ENCODE assay signal across 23 mouse cellular contexts in genomic region chrX:146232795-146233194, GRCm38 (mm10).
DNase-seq lines count a peak whose midpoint lies in the region; ATAC-seq and TF ChIP-seq lines count a peak whose summit lies in the region.
"Had no signal": no experiment of that assay in that cellular context is flagged by ENCODE, and none has a peak within 500 bp of the region (broad histone marks: within the 10 kb centered on the region; RNA-seq: fewer than 3 reads in every experiment).

No protein-coding gene starts in this region.

- TF ChIP-seq EP300 in liver, embryonic 14.5 days (IDR thresholded peaks at IDR 0.05; ENCODE audit: low read depth) = no peak
- TF ChIP-seq EP300 in liver, postnatal 0 days (IDR thresholded peaks at IDR 0.05; ENCODE audit: low read depth) = no peak
- peak; percentile 83 to 92 for TF ChIP-seq EP300 in MEL (IDR thresholded peaks at IDR 0.05; ENCODE audit: low read depth in 1 of 2, low read length in 2 of 2)

- H3K79me2 ChIP-seq in MEL (ENCODE audit: control insufficient read depth, insufficient read depth, low read length, poor library complexity) = no peaks in the 10 kb centered on the region

- no peak for DNase-seq in liver, embryonic 14.5 days (ENCODE audit: low read depth in 3 of 3, low spot score in 3 of 3)
- DNase-seq in liver, postnatal 0 days = no peak
- no peak for DNase-seq in MEL (ENCODE audit: low read depth, low spot score)
- peak; percentile 15 for DNase-seq in MEL-GATA-1-ER (ENCODE audit: extremely low read depth, low read depth)
- no peak for DNase-seq in kidney, postnatal 10 days
- DNase-seq in ovary, postnatal 36 days (ENCODE audit: low spot score) = no peak
- DNase-seq: adrenal gland, adult 2 months; adrenal gland, adult 8-10 months; adrenal gland, postnatal 10 days; adrenal gland, postnatal 14 days; adrenal gland, postnatal 25 days; adrenal gland, postnatal 36 days; B cell, adult 2 months; cerebellum, adult 11 months; cerebellum, adult 11-12 months; cerebellum, adult 18-20 months; cerebellum, adult 2 months; cerebellum, adult 8-10 months had no signal

- 23% methylated on average over 2 of the region's 2 CpGs for WGBS in liver, embryonic 14.5 days (ENCODE audit: insufficient replicate concordance)
- 37% methylated on average over 2 of the region's 2 CpGs for WGBS in liver, postnatal 0 days (ENCODE audit: insufficient replicate concordance)

- peak; percentile 0 for TF ChIP-seq RAD21 in MEL (IDR thresholded peaks at IDR 0.05; ENCODE audit: low read depth, low read length)

- H3K9ac ChIP-seq in liver, embryonic 14.5 days (replicated peaks) = no peak overlapping the region
- H3K9ac ChIP-seq in liver, postnatal 0 days (replicated peaks) = no peak overlapping the region
- H3K9ac ChIP-seq in MEL (ENCODE audit: control insufficient read depth, low read depth, low read length, poor library complexity, severe bottlenecking) = peak overlapping the region; percentile 40; the same call in 1 of the 2 replicates

- no peaks in the 10 kb centered on the region for H3K9me3 ChIP-seq in liver, embryonic 14.5 days (ENCODE audit: control insufficient read depth, low read length)
- no peaks in the 10 kb centered on the region for H3K9me3 ChIP-seq in liver, postnatal 0 days (ENCODE audit: low read length)
- H3K9me3 ChIP-seq in MEL (replicated peaks; ENCODE audit: insufficient read depth, low read length) = no peaks in the 10 kb centered on the region
- H3K9me3 ChIP-seq: G1E had no signal

- no peaks in the 10 kb centered on the region for H3K36me3 ChIP-seq in liver, embryonic 14.5 days (replicated peaks; ENCODE audit: control insufficient read depth, insufficient read depth, low read depth)
- no peaks in the 10 kb centered on the region for H3K36me3 ChIP-seq in liver, postnatal 0 days (replicated peaks; ENCODE audit: insufficient read depth, low read length)
- H3K36me3 ChIP-seq in MEL (ENCODE audit: control insufficient read depth in 1 of 2, insufficient read depth in 2 of 2, low read length in 2 of 2) = peaks cover 0 to 29% of the 10 kb centered on the region in 2 experiments; a peak in 2 of 4 replicates
- H3K36me3 ChIP-seq: G1E had no signal

- H3K4me2 ChIP-seq in liver, embryonic 14.5 days (ENCODE audit: low read depth) = no peak overlapping the region
- H3K4me2 ChIP-seq in liver, postnatal 0 days (ENCODE audit: low read depth, low read length) = no peak overlapping the region

- no peak for TF ChIP-seq POLR2A in MEL (IDR thresholded peaks at IDR 0.05; ENCODE audit: control insufficient read depth in 1 of 2, insufficient read depth in 1 of 2, low read depth in 1 of 2, low read length in 2 of 2, poor library complexity in 1 of 2)

- ATAC-seq in liver, embryonic 14.5 days (ENCODE audit: insufficient read depth) = peak; percentile 18; the same call in 1 of the 2 replicates
- ATAC-seq in liver, postnatal 0 days = no peak
- ATAC-seq: activated CD4-positive, CD25-positive, alpha-beta regulatory T cell, adult 4 months; CD4-positive, CD25-positive, alpha-beta regulatory T cell, adult 4 months; Patski had no signal

- no peak overlapping the region for H3K4me3 ChIP-seq in liver, embryonic 14.5 days (ENCODE audit: insufficient read depth in 1 of 2, low read depth in 2 of 2, low read length in 2 of 2)
- H3K4me3 ChIP-seq in liver, postnatal 0 days (ENCODE audit: low read depth, low read length) = no peak overlapping the region
- H3K4me3 ChIP-seq in MEL (ENCODE audit: control insufficient read depth in 1 of 2, insufficient read depth in 1 of 2, low read depth in 2 of 2, low read length in 2 of 2) = peak overlapping the region in 1 of 2 experiments; percentile 10; a peak in 2 of 4 replicates

- H3K27me3 ChIP-seq in liver, embryonic 14.5 days (ENCODE audit: control insufficient read depth, insufficient read depth, low read length) = no peaks in the 10 kb centered on the region
- no peaks in the 10 kb centered on the region for H3K27me3 ChIP-seq in liver, postnatal 0 days (ENCODE audit: insufficient read depth, low read length)
- no peaks in the 10 kb centered on the region for H3K27me3 ChIP-seq in MEL (ENCODE audit: control insufficient read depth in 1 of 2, insufficient read depth in 2 of 2, low read length in 2 of 2)
- H3K27me3 ChIP-seq: CH12.LX had no signal

- H3K4me1 ChIP-seq in liver, embryonic 14.5 days (replicated peaks; ENCODE audit: control insufficient read depth in 2 of 2, insufficient read depth in 2 of 2, low read length in 1 of 2) = peaks cover 0 to 3% of the 10 kb centered on the region in 2 experiments; a peak in 1 of 4 replicates
- no peaks in the 10 kb centered on the region for H3K4me1 ChIP-seq in liver, postnatal 0 days (ENCODE audit: insufficient read depth)
- H3K4me1 ChIP-seq in MEL (ENCODE audit: control insufficient read depth in 1 of 2, insufficient read depth in 2 of 2, low read length in 2 of 2) = peaks cover 5 to 34% of the 10 kb centered on the region in 2 experiments; a peak in 3 of 4 replicates

- no peak for TF ChIP-seq CTCF in liver, embryonic 14.5 days (IDR thresholded peaks at IDR 0.05; ENCODE audit: low read depth)
- TF ChIP-seq CTCF in liver, postnatal 0 days (IDR thresholded peaks at IDR 0.05; ENCODE audit: low read depth) = no peak
- no peak for TF ChIP-seq CTCF in MEL (IDR thresholded peaks at IDR 0.05 in 2 of 3, conservative IDR thresholded peaks at IDR 0.05 in 1 of 3; ENCODE audit: control insufficient read depth in 1 of 3, insufficient read depth in 1 of 3, low read depth in 2 of 3, low read length in 3 of 3, poor library complexity in 1 of 3, severe bottlenecking in 1 of 3)

- H3K27ac ChIP-seq in liver, embryonic 14.5 days = no peak overlapping the region
- H3K27ac ChIP-seq in liver, postnatal 0 days (ENCODE audit: low read depth) = no peak overlapping the region
- peak overlapping the region; percentile 91 for H3K27ac ChIP-seq in MEL (ENCODE audit: control insufficient read depth, low read depth, low read length)

TF ChIP-seq in MEL, 35 proteins besides CTCF, POLR2A, EP300 and RAD21:
- TF ChIP-seq NELFE (IDR thresholded peaks at IDR 0.05; ENCODE audit: low read depth, low read length) = 0 out of 2 replicates have a peak, but pooled peaks have one; percentile 12
- TF ChIP-seq E2F4 (IDR thresholded peaks at IDR 0.05; ENCODE audit: borderline replicate concordance, low read depth, low read length) = no peak
- 0 out of 2 replicates have a peak, but pooled peaks have one; percentile 21 for TF ChIP-seq ZNF384 (IDR thresholded peaks at IDR 0.05; ENCODE audit: low read depth, low read length)
- 0 out of 2 replicates have a peak, but pooled peaks have one; percentile 10 for TF ChIP-seq BHLHE40 (IDR thresholded peaks at IDR 0.05; ENCODE audit: borderline replicate concordance, low read depth, low read length)
- TF ChIP-seq GATA1 (IDR thresholded peaks at IDR 0.05; ENCODE audit: low read depth, low read length) = peak; percentile 79
- peak; percentile 58; the same call in 1 of the 2 replicates for TF ChIP-seq RCOR1 (IDR thresholded peaks at IDR 0.05; ENCODE audit: low read depth, low read length)
- 0 out of 2 replicates have a peak, but pooled peaks have one; percentile 35 for TF ChIP-seq JUND (IDR thresholded peaks at IDR 0.05; ENCODE audit: low read depth, low read length)
- TF ChIP-seq TCF12 (IDR thresholded peaks at IDR 0.05; ENCODE audit: low read depth, low read length) = peak; percentile 88
- TF ChIP-seq MYB (IDR thresholded peaks at IDR 0.05; ENCODE audit: low read depth, low read length) = peak; percentile 86
- no peak; the same call in 1 of the 2 replicates for TF ChIP-seq ETS1 (IDR thresholded peaks at IDR 0.05; ENCODE audit: low read depth, low read length)
